Mouse (Mus musculus): Measurements from ENCODE around the gene Scfd2. TPM values are rescaled to one million over a fixed set of nuclear protein-coding genes. Genes with fewer than 3 reads are reported as not detected.
A peak's percentile ranks its signal among the peaks of the same experiment; 100 is the strongest.

Gene Scfd2
- total and polyA plus RNA-seq, 2 experiments from 2014 or later: 17.5 to 33.2 TPM

GRCm38 (mm10) chr5:74366710-74367101, 164.9 kb downstream of the Scfd2 start:
- Histone ChIP-seq H3K4me3 (ENCODE audit: low read depth, low read length) (no peak overlapping the region), H3K27me3 (ENCODE audit: insufficient read depth, low read length) (no peaks in the 10 kb centered on the region), H3K4me2 (ENCODE audit: low read depth, low read length, poor library complexity, severe bottlenecking) (no peak overlapping the region), H3K27ac (ENCODE audit: low read depth, low read length) (no peak overlapping the region), H3K9ac (replicated peaks; ENCODE audit: low read length, poor library complexity, severe bottlenecking) (no peak overlapping the region), H3K9me3 (ENCODE audit: low read length) (no peaks in the 10 kb centered on the region), H3K36me3 (ENCODE audit: insufficient read depth, low read length) (no peaks in the 10 kb centered on the region), H3K4me1 (ENCODE audit: insufficient read depth, low read length) (no peaks in the 10 kb centered on the region)
- DNase-seq (ENCODE audit: low spot score): no peak
- TF ChIP-seq CTCF (IDR thresholded peaks at IDR 0.05): no peak
- 60% methylated on average over 9 of the region's 9 CpGs for WGBS
- ATAC-seq (ENCODE audit: low FRiP score): no peak

DNA sequence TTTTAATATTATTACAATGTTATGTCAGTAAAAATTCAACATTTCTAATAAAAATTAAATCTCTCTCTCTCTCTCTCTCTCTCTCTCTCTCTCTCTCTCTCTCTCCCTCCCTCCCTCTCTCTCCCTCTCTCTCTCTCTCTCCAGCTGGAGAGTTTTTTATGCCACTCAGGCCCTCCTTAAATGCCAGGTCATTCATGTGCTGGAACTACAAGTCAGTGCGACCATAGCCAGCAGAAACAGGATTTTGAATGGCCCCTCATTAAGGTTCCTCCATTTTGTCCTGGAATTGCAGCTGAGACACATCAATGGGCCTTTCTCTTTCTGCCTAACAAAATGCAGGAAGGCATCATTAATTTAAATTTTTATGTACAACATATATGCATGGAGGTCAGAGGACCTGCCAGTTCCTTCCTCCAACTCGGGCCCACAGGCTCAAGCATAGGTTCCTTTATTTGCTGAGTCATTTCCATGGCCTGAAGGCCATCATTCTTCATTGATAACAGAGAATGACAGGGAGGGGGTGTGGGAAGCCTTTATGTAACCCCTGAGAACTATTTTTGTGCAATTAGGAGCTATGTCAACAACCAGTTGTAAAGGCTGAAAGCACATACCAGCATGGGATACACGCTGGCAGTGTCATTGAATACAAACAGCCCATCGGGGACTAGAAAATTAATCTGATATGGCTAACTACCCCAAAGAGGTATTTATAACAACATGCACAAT, 165.4 kb downstream of the Scfd2 start:
- ATAC-seq (ENCODE audit: low FRiP score): no peak
- 63% methylated on average over 4 of the region's 4 CpGs for WGBS
- TF ChIP-seq CTCF (IDR thresholded peaks at IDR 0.05): no peak

GRCm38 (mm10) chr5:74365408-74365807, 166.2 kb downstream of the Scfd2 start:
- ATAC-seq (ENCODE audit: low FRiP score) (no peak), DNase-seq (ENCODE audit: low spot score) (no peak)
- Histone ChIP-seq H3K27ac (ENCODE audit: low read depth, low read length) (no peak overlapping the region), H3K4me1 (ENCODE audit: insufficient read depth, low read length) (no peaks in the 10 kb centered on the region), H3K27me3 (ENCODE audit: insufficient read depth, low read length) (no peaks in the 10 kb centered on the region), H3K4me2 (ENCODE audit: low read depth, low read length, poor library complexity, severe bottlenecking) (no peak overlapping the region), H3K36me3 (ENCODE audit: insufficient read depth, low read length) (no peaks in the 10 kb centered on the region), H3K9me3 (ENCODE audit: low read length) (no peaks in the 10 kb centered on the region), H3K9ac (replicated peaks; ENCODE audit: low read length, poor library complexity, severe bottlenecking) (no peak overlapping the region), H3K4me3 (ENCODE audit: low read depth, low read length) (no peak overlapping the region)
- no peak for TF ChIP-seq CTCF (IDR thresholded peaks at IDR 0.05)
- WGBS: 48% methylated on average over 6 of the region's 6 CpGs

More for the DNA sequence above, 165.4 kb downstream of the Scfd2 start:
- Histone ChIP-seq H3K4me1 (ENCODE audit: insufficient read depth, low read length) (no peaks in the 10 kb centered on the region), H3K27me3 (ENCODE audit: insufficient read depth, low read length) (no peaks in the 10 kb centered on the region), H3K4me2 (ENCODE audit: low read depth, low read length, poor library complexity, severe bottlenecking) (no peak overlapping the region), H3K9ac (replicated peaks; ENCODE audit: low read length, poor library complexity, severe bottlenecking) (no peak overlapping the region), H3K36me3 (ENCODE audit: insufficient read depth, low read length) (no peaks in the 10 kb centered on the region), H3K27ac (ENCODE audit: low read depth, low read length) (no peak overlapping the region), H3K9me3 (ENCODE audit: low read length) (no peaks in the 10 kb centered on the region), H3K4me3 (ENCODE audit: low read depth, low read length) (no peak overlapping the region)
- peak; percentile 9 for DNase-seq (ENCODE audit: low spot score)

- Histone ChIP-seq H3K36me3 (ENCODE audit: insufficient read depth, low read length) (no peaks in the 10 kb centered on the region), H3K4me2 (ENCODE audit: low read depth, low read length, poor library complexity, severe bottlenecking) (no peak overlapping the region), H3K9ac (replicated peaks; ENCODE audit: low read length, poor library complexity, severe bottlenecking) (no peak overlapping the region), H3K27ac (ENCODE audit: low read depth, low read length) (no peak overlapping the region), H3K4me3 (ENCODE audit: low read depth, low read length) (no peak overlapping the region), H3K27me3 (ENCODE audit: insufficient read depth, low read length) (no peaks in the 10 kb centered on the region), H3K4me1 (ENCODE audit: insufficient read depth, low read length) (no peaks in the 10 kb centered on the region), H3K9me3 (ENCODE audit: low read length) (no peaks in the 10 kb centered on the region)
- DNase-seq (ENCODE audit: low spot score) (no peak), ATAC-seq (ENCODE audit: low FRiP score) (no peak)
- WGBS: 33% methylated on average over 1 of the region's 1 CpGs
- no peak for TF ChIP-seq CTCF (IDR thresholded peaks at IDR 0.05)
Observed at GRCm38 (mm10) chr5:74363296-74363695, 168.3 kb downstream of the Scfd2 start.

DNA sequence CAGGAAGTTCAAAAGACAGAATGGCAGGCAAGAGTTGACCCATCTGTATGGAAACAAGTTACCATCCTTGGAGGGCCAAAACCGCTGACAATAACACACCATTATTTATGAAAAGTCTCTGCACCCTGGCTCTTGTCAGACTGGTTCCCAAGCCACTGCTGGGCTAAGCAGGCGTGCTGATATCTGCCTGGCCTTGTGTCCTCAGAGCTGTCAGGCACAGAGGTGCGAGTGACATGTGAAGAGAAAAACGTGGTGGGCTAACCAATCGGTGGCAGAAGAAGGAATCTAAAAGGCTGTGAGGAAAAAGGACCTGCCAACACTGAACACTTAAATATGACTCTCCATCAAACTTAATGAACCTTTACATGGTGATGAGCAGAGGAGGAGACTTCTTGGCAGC, 170.0 kb downstream of the Scfd2 start:
- H3K4me1 ChIP-seq (ENCODE audit: insufficient read depth, low read length): no peaks in the 10 kb centered on the region
- TF ChIP-seq CTCF (IDR thresholded peaks at IDR 0.05): no peak
- H3K27me3 ChIP-seq (ENCODE audit: insufficient read depth, low read length): no peaks in the 10 kb centered on the region
- ATAC-seq (ENCODE audit: low FRiP score) (no peak), DNase-seq (ENCODE audit: low spot score) (no peak)
- H3K36me3 ChIP-seq (ENCODE audit: insufficient read depth, low read length): no peaks in the 10 kb centered on the region
- no peaks in the 10 kb centered on the region for H3K9me3 ChIP-seq (ENCODE audit: low read length)
- no peak overlapping the region for H3K4me2 ChIP-seq (ENCODE audit: low read depth, low read length, poor library complexity, severe bottlenecking)
- 80% methylated on average over 5 of the region's 5 CpGs for WGBS
- no peak overlapping the region for H3K9ac ChIP-seq (replicated peaks; ENCODE audit: low read length, poor library complexity, severe bottlenecking)
- H3K27ac ChIP-seq (ENCODE audit: low read depth, low read length): no peak overlapping the region
- no peak overlapping the region for H3K4me3 ChIP-seq (ENCODE audit: low read depth, low read length)

- Histone ChIP-seq H3K4me2 (ENCODE audit: low read depth, low read length, poor library complexity, severe bottlenecking) (no peak overlapping the region), H3K36me3 (ENCODE audit: insufficient read depth, low read length) (no peaks in the 10 kb centered on the region), H3K9ac (replicated peaks; ENCODE audit: low read length, poor library complexity, severe bottlenecking) (no peak overlapping the region), H3K4me3 (ENCODE audit: low read depth, low read length) (no peak overlapping the region), H3K27ac (ENCODE audit: low read depth, low read length) (no peak overlapping the region), H3K27me3 (ENCODE audit: insufficient read depth, low read length) (no peaks in the 10 kb centered on the region), H3K4me1 (ENCODE audit: insufficient read depth, low read length) (no peaks in the 10 kb centered on the region), H3K9me3 (ENCODE audit: low read length) (no peaks in the 10 kb centered on the region)
- no peak for DNase-seq (ENCODE audit: low spot score)
- ATAC-seq (ENCODE audit: low FRiP score): no peak
- 92% methylated on average over 8 of the region's 8 CpGs for WGBS
- TF ChIP-seq CTCF (IDR thresholded peaks at IDR 0.05): no peak
Observed at GRCm38 (mm10) chr5:74358033-74358432, 173.5 kb downstream of the Scfd2 start.

Measured in midbrain, postnatal 0 days (tissue).